Mouse (Mus musculus): ENCODE measurements around the gene Ccdc89. TPM values are rescaled to one million over a fixed set of nuclear protein-coding genes. Genes with fewer than 3 reads are reported as not detected.

Ccdc89 gene
- polyA plus RNA-seq (2012; rRNA removed): 68.5 and 74.4 TPM in 2 replicates

DNA sequence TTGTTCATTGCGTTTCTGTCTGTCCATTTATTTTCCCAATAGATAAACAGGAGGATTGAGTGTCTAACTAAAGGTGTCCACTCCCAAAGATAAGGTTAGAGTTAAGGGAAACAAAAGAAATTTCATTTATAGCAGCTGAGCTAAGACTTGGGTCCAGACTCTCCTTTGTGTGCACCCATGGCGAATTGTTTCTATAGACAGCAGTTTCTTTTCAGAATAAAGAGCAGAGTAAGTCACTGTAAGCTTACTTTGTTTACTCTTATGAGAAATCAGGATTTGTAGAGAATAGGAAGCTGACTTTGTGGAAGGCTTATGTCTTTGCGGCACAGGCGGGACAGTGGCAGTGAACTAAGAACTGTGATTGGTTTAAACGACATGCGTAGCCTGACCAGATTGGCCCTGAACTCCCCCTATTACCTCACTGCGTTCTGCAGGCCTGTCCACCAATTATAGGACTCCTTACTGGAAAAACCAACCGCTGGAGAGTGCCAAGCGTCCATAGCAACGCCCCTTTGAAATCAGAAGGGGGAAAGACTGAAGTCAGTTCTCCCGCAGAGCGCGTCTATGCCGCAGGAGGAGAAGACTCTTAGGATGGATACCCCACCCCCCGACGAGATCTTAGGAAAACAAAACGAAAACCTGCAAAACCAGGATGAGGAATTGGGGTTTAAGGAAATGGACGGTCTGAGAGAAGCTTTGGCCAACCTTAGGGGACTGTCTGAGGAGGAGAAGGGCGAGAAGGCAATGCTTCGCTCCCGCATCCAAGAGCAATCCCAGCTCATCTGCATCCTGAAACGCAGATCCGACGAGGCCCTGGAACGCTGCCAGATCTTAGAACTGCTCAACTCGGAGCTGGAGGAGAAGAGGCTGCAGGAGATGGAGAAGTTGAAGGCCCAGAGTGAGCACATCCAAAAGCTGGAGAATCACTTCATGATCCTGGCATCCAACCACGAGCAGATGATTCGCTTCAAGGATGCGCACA is at the start of gene Ccdc89:
Gene Ccdc89 (plus strand): TSS at position 558 of the 982 bp plus-strand sequence.
- Histone ChIP-seq H3K27ac (ENCODE audit: control insufficient read depth, insufficient read depth, low read depth, low read length) (peak within 1 kb of the TSS; percentile 94), H3K36me3 (ENCODE audit: control insufficient read depth, insufficient read depth, low read length) (no peaks in the 10 kb centered on the region)

DNA sequence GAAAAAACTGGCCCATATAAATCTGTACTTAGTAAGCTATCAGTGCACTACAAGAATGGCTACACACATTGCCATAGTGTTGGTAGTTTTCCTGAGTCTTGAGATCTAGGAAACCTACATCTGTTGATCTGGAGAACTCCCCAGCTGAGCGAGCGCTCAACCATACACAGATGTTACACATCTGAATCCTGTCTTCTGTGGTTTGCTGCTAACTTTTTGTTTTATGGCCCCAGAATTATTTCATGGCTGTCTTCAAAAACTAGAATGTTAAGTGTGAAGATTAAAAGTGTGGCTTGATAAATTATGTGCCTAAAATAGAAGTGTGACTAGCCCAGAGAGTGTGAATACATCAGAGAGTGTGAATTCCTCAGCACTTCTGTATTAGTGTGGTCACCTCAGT is 42.0 kb upstream of the Ccdc89 start:
- Histone ChIP-seq H3K4me3 (ENCODE audit: control insufficient read depth, low read depth, low read length) (no peak overlapping the region), H3K27me3 (ENCODE audit: control insufficient read depth, insufficient read depth, low read length) (no peaks in the 10 kb centered on the region), H3K4me1 (ENCODE audit: control insufficient read depth, insufficient read depth, low read length) (no peaks in the 10 kb centered on the region), H3K27ac (ENCODE audit: control insufficient read depth, insufficient read depth, low read depth, low read length) (no peak overlapping the region), H3K36me3 (ENCODE audit: control insufficient read depth, insufficient read depth, low read length) (no peaks in the 10 kb centered on the region)
- no peak for TF ChIP-seq CTCF (IDR thresholded peaks at IDR 0.05; ENCODE audit: control insufficient read depth, insufficient read depth, insufficient replicate concordance, low read depth, low read length)
- no peak for TF ChIP-seq POLR2A (IDR thresholded peaks at IDR 0.05; ENCODE audit: control insufficient read depth, low read depth, low read length)

More for the DNA sequence above, at the start of gene Ccdc89:
- peak within 1 kb of the TSS; percentile 97 for H3K4me3 ChIP-seq (ENCODE audit: control insufficient read depth, low read depth, low read length)
- no peaks in the 10 kb centered on the region for H3K27me3 ChIP-seq (ENCODE audit: control insufficient read depth, insufficient read depth, low read length)
- TF ChIP-seq POLR2A (IDR thresholded peaks at IDR 0.05; ENCODE audit: control insufficient read depth, low read depth, low read length): peak; percentile 79
- no peak for TF ChIP-seq CTCF (IDR thresholded peaks at IDR 0.05; ENCODE audit: control insufficient read depth, insufficient read depth, insufficient replicate concordance, low read depth, low read length)
- peaks cover 11% of the 10 kb centered on the region for H3K4me1 ChIP-seq (ENCODE audit: control insufficient read depth, insufficient read depth, low read length)

DNA sequence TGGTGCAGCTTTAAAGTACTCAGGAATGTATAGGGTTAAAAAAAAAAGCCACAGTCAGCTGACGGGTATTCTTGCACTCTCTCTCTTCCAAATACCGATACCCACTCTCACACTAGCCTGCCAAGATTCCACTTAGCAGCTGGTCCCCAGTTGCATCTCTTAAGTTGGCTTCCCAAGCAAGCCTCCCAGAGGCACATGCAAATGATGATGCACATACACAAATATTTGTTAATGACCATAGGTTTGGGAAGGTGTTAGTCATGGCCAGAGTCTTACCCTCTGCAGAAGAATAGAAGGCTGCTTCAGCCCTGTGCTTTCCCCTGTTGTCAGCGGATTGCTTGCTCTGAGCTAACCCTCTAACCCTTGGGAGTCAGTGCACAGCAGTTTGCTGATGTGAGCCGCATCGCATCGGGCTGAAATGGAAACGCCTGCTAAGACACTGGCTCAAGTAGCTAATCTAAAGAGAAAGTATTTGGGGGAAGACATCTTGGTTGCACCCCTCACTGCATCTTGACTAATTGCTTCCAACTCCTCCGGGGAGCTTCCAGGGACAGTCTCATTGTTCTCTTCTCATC is 39.4 kb upstream of the Ccdc89 start:
- H3K4me3 ChIP-seq (ENCODE audit: control insufficient read depth, low read depth, low read length): no peak overlapping the region
- H3K27ac ChIP-seq (ENCODE audit: control insufficient read depth, insufficient read depth, low read depth, low read length): no peak overlapping the region
- H3K36me3 ChIP-seq (ENCODE audit: control insufficient read depth, insufficient read depth, low read length): no peaks in the 10 kb centered on the region
- no peaks in the 10 kb centered on the region for H3K4me1 ChIP-seq (ENCODE audit: control insufficient read depth, insufficient read depth, low read length)
- no peaks in the 10 kb centered on the region for H3K27me3 ChIP-seq (ENCODE audit: control insufficient read depth, insufficient read depth, low read length)
- TF ChIP-seq CTCF (IDR thresholded peaks at IDR 0.05; ENCODE audit: control insufficient read depth, insufficient read depth, insufficient replicate concordance, low read depth, low read length) (no peak), POLR2A (IDR thresholded peaks at IDR 0.05; ENCODE audit: control insufficient read depth, low read depth, low read length) (no peak)

- H3K4me1 ChIP-seq (ENCODE audit: control insufficient read depth, insufficient read depth, low read length): no peaks in the 10 kb centered on the region
- H3K4me3 ChIP-seq (ENCODE audit: control insufficient read depth, low read depth, low read length): no peak overlapping the region
- H3K36me3 ChIP-seq (ENCODE audit: control insufficient read depth, insufficient read depth, low read length): no peaks in the 10 kb centered on the region
- no peak overlapping the region for H3K27ac ChIP-seq (ENCODE audit: control insufficient read depth, insufficient read depth, low read depth, low read length)
- TF ChIP-seq CTCF (IDR thresholded peaks at IDR 0.05; ENCODE audit: control insufficient read depth, insufficient read depth, insufficient replicate concordance, low read depth, low read length) (no peak), POLR2A (IDR thresholded peaks at IDR 0.05; ENCODE audit: control insufficient read depth, low read depth, low read length) (no peak)
- no peaks in the 10 kb centered on the region for H3K27me3 ChIP-seq (ENCODE audit: control insufficient read depth, insufficient read depth, low read length)
These were observed 36.6 kb upstream of the Ccdc89 start for GRCm38 (mm10) chr7:90389765-90390164.

GRCm38 (mm10) chr7:90395073-90395472 is 31.3 kb upstream of the Ccdc89 start:
- TF ChIP-seq CTCF (IDR thresholded peaks at IDR 0.05; ENCODE audit: control insufficient read depth, insufficient read depth, insufficient replicate concordance, low read depth, low read length) (no peak), POLR2A (IDR thresholded peaks at IDR 0.05; ENCODE audit: control insufficient read depth, low read depth, low read length) (no peak)
- H3K27me3 ChIP-seq (ENCODE audit: control insufficient read depth, insufficient read depth, low read length): no peaks in the 10 kb centered on the region

GRCm38 (mm10) chr7:90395928-90396327 is 30.4 kb upstream of the Ccdc89 start:
- Histone ChIP-seq H3K4me3 (ENCODE audit: control insufficient read depth, low read depth, low read length) (no peak overlapping the region), H3K36me3 (ENCODE audit: control insufficient read depth, insufficient read depth, low read length) (no peaks in the 10 kb centered on the region), H3K27me3 (ENCODE audit: control insufficient read depth, insufficient read depth, low read length) (no peaks in the 10 kb centered on the region), H3K27ac (ENCODE audit: control insufficient read depth, insufficient read depth, low read depth, low read length) (no peak overlapping the region), H3K4me1 (ENCODE audit: control insufficient read depth, insufficient read depth, low read length) (no peaks in the 10 kb centered on the region)
- TF ChIP-seq POLR2A (IDR thresholded peaks at IDR 0.05; ENCODE audit: control insufficient read depth, low read depth, low read length): no peak
- no peak for TF ChIP-seq CTCF (IDR thresholded peaks at IDR 0.05; ENCODE audit: control insufficient read depth, insufficient read depth, insufficient replicate concordance, low read depth, low read length)

More at GRCm38 (mm10) chr7:90395073-90395472, 31.3 kb upstream of the Ccdc89 start:
- no peaks in the 10 kb centered on the region for H3K36me3 ChIP-seq (ENCODE audit: control insufficient read depth, insufficient read depth, low read length)
- no peak overlapping the region for H3K4me3 ChIP-seq (ENCODE audit: control insufficient read depth, low read depth, low read length)
- H3K27ac ChIP-seq (ENCODE audit: control insufficient read depth, insufficient read depth, low read depth, low read length): no peak overlapping the region
- H3K4me1 ChIP-seq (ENCODE audit: control insufficient read depth, insufficient read depth, low read length): no peaks in the 10 kb centered on the region

- H3K4me3 ChIP-seq (ENCODE audit: control insufficient read depth, low read depth, low read length): no peak overlapping the region
- H3K27ac ChIP-seq (ENCODE audit: control insufficient read depth, insufficient read depth, low read depth, low read length): no peak overlapping the region
- no peaks in the 10 kb centered on the region for H3K4me1 ChIP-seq (ENCODE audit: control insufficient read depth, insufficient read depth, low read length)
- no peak for TF ChIP-seq CTCF (IDR thresholded peaks at IDR 0.05; ENCODE audit: control insufficient read depth, insufficient read depth, insufficient replicate concordance, low read depth, low read length)
- TF ChIP-seq POLR2A (IDR thresholded peaks at IDR 0.05; ENCODE audit: control insufficient read depth, low read depth, low read length): no peak
- no peaks in the 10 kb centered on the region for H3K36me3 ChIP-seq (ENCODE audit: control insufficient read depth, insufficient read depth, low read length)
- H3K27me3 ChIP-seq (ENCODE audit: control insufficient read depth, insufficient read depth, low read length): no peaks in the 10 kb centered on the region
These were observed 16.4 kb upstream of the Ccdc89 start for GRCm38 (mm10) chr7:90409934-90410333.
